Comparison of ENCODE assay signal across 8 mouse cellular contexts in the genomic region with DNA sequence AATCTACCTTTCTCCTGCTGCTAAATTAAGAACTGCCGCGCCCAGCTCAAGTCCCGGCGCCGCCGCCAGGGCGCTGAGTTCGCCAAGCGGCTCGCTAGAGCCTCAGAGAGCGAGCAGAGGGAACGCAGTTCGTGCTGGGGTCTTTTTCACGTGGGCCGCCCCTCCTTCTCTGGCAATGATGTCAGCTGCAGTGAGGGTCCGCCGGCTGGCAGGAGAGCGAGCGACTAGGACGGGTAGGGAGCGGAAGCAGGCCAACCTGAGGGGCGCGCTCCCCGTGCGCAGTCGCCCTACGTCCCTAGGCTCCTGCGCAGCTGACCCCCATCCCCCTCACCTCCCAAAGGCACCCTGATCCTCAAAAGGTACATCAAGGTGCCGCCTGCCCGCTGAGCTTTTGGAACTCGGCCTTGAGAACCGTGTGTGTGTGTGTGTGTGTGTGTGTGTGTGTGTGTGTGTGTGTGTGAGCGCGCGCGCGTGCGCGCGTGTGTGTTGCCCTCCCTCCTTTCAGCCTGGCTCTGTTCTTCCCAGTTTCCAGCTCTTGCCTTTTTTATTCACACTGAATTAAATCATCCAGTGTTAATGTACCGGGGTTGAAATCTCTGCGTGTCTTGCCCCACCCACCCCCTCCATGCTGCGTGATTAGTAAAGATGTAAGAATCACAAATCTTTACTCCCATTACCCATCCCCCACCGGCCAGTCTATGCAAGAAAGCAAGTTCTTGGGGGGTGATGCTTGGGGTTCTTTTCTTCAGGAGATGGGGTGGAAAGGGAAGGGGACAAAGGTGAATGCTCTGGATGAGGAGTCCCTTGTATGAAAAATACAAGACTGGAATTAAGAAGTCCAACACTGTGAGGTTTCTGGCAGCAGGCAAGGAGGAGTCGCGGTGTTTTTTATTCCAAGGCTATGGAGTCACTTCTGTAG. TPM values are rescaled to one million over a fixed set of nuclear protein-coding genes. Genes with fewer than 3 reads are reported as not detected.
DNase-seq lines count a peak whose midpoint lies in the region; ATAC-seq and TF ChIP-seq lines count a peak whose summit lies in the region.

No protein-coding gene starts in this region.

- no peak for ATAC-seq in lung, embryonic 15.5 days (ENCODE audit: borderline replicate concordance, extremely low read depth, low FRiP score, low TSS enrichment)
- peak; percentile 59 for ATAC-seq in limb, embryonic 14.5 days (ENCODE audit: low FRiP score, low read depth)

- H3K27me3 ChIP-seq in lung, embryonic 15.5 days: peaks cover 5% of the 10 kb centered on the region; the same call in 1 of the 2 replicates
- H3K27me3 ChIP-seq in hindbrain, embryonic 10.5 days (ENCODE audit: insufficient read depth, poor library complexity, severe bottlenecking): peaks cover 5% of the 10 kb centered on the region; the same call in 1 of the 2 replicates
- no peaks in the 10 kb centered on the region for H3K27me3 ChIP-seq in limb, embryonic 14.5 days (ENCODE audit: control insufficient read depth, insufficient read depth, low read length)

- no peak for TF ChIP-seq POLR2A in limb, embryonic 14.5 days (IDR thresholded peaks at IDR 0.05; ENCODE audit: borderline replicate concordance, extremely low read depth, insufficient read depth, insufficient read length)

- H3K4me1 ChIP-seq in lung, embryonic 15.5 days: no peaks in the 10 kb centered on the region
- 0 out of 2 replicates have a peak, but pooled peaks cover 3% of the 10 kb centered on the region for H3K4me1 ChIP-seq in hindbrain, embryonic 10.5 days (replicated peaks)
- no peaks in the 10 kb centered on the region for H3K4me1 ChIP-seq in limb, embryonic 14.5 days (ENCODE audit: control insufficient read depth, insufficient read depth, low read length)

- H3K4me3 ChIP-seq in lung, embryonic 15.5 days: peak overlapping the region; percentile 49
- H3K4me3 ChIP-seq in hindbrain, embryonic 10.5 days: peak overlapping the region; percentile 54
- peak overlapping the region; percentile 45 for H3K4me3 ChIP-seq in limb, embryonic 14.5 days (replicated peaks; ENCODE audit: low read length)

- H3K9ac ChIP-seq in lung, embryonic 15.5 days: no peak overlapping the region
- peak overlapping the region; percentile 57 for H3K9ac ChIP-seq in limb, embryonic 14.5 days (ENCODE audit: low read depth, low read length, severe bottlenecking)

- no peaks in the 10 kb centered on the region for H3K9me3 ChIP-seq in lung, embryonic 15.5 days
- no peaks in the 10 kb centered on the region for H3K9me3 ChIP-seq in hindbrain, embryonic 10.5 days
- no peaks in the 10 kb centered on the region for H3K9me3 ChIP-seq in limb, embryonic 14.5 days (ENCODE audit: control insufficient read depth, low read length)

- no peaks in the 10 kb centered on the region for H3K36me3 ChIP-seq in lung, embryonic 15.5 days
- no peaks in the 10 kb centered on the region for H3K36me3 ChIP-seq in hindbrain, embryonic 10.5 days
- H3K36me3 ChIP-seq in limb, embryonic 14.5 days (ENCODE audit: control insufficient read depth, insufficient read depth, low read length): no peaks in the 10 kb centered on the region

- H3K4me2 ChIP-seq in lung, embryonic 15.5 days: peak overlapping the region; percentile 65
- peak overlapping the region; percentile 59 for H3K4me2 ChIP-seq in limb, embryonic 14.5 days (replicated peaks; ENCODE audit: low read depth, low read length, severe bottlenecking)

- no peak overlapping the region for H3K27ac ChIP-seq in lung, embryonic 15.5 days
- H3K27ac ChIP-seq in hindbrain, embryonic 10.5 days: peak overlapping the region; percentile 83
- H3K27ac ChIP-seq in limb, embryonic 14.5 days (replicated peaks; ENCODE audit: low read depth, low read length): no peak overlapping the region

- no peak for DNase-seq in lung, postnatal 14 days
- peak; percentile 81 for DNase-seq in embryo, embryonic 11 days
- peak; percentile 70 for DNase-seq in hindbrain, embryonic 10.5 days (ENCODE audit: low spot score)
- DNase-seq in limb, embryonic 14.5 days (ENCODE audit: low spot score): peak; percentile 38
- peak; percentile 12 to 51 for DNase-seq in right cerebral cortex, adult 2 months (ENCODE audit: low spot score in 2 of 2)
- DNase-seq in natural killer cell, adult 2 months (ENCODE audit: low spot score in 2 of 2): no peak
- DNase-seq in urinary bladder, postnatal 4 days (ENCODE audit: low spot score in 2 of 2): no peak

- 6% methylated on average over 42 of the region's 46 CpGs for WGBS in lung, embryonic 15.5 days
- WGBS in hindbrain, embryonic 10.5 days: 5% methylated on average over 43 of the region's 46 CpGs
- 6% methylated on average over 28 of the region's 46 CpGs for WGBS in limb, embryonic 14.5 days

RNA-seq across cellular contexts. Expression of a gene that starts 3.0 kb away (rescaled TPM):
- 3.4 TPM in 2 replicates for polyA plus RNA-seq in lung, embryonic 15.5 days (2015; fragmentation: Nextera tagmentation; extraction: Ambion mirVana)
- 1.9 and 3.5 TPM in 2 replicates for polyA plus RNA-seq in hindbrain, embryonic 10.5 days (2016; fragmentation: Nextera tagmentation; extraction: Ambion mirVana)
- polyA plus RNA-seq in limb, embryonic 14.5 days (2012; rRNA removed): 2.2 and 4.1 TPM in 2 replicates
- 9.2 and 9.5 TPM in 2 replicates for polyA plus RNA-seq in limb, embryonic 14.5 days (2014; fragmentation: Nextera tagmentation; extraction: Ambion mirVana)

RNA-seq across cellular contexts. Expression of a gene that starts 19.8 kb away (rescaled TPM):
- polyA plus RNA-seq in lung, embryonic 15.5 days (2015; fragmentation: Nextera tagmentation; extraction: Ambion mirVana): not detected in 2 replicates
- not detected in 2 replicates for polyA plus RNA-seq in hindbrain, embryonic 10.5 days (2016; fragmentation: Nextera tagmentation; extraction: Ambion mirVana)
- polyA plus RNA-seq in limb, embryonic 14.5 days (2012; rRNA removed): not detected in 2 replicates
- not detected in 2 replicates for polyA plus RNA-seq in limb, embryonic 14.5 days (2014; fragmentation: Nextera tagmentation; extraction: Ambion mirVana)

Comparison
In these comparisons a context has a peak if more than half of its experiments do, and no peak if none do; other contexts are left out.
1. DNase-seq: peak in embryo, embryonic 11 days (single experiment), hindbrain, embryonic 10.5 days (single experiment), limb, embryonic 14.5 days (single experiment) and right cerebral cortex, adult 2 months (2 of 2); none in lung, postnatal 14 days (single experiment), natural killer cell, adult 2 months (0 of 2) and urinary bladder, postnatal 4 days (0 of 2).
2. Peak in every context shown above with its lines, with median percentiles within 50 percentile points of each other: H3K4me3 ChIP-seq.